Mouse (Mus musculus) hematopoietic multipotent progenitor cell, adult 10-12 weeks (in vitro differentiated cells): ENCODE measurements around the gene Olfr1000. TPM values are rescaled to one million over a fixed set of nuclear protein-coding genes. Genes with fewer than 3 reads are reported as not detected.

ENCODE experiments used
- polyA plus RNA-seq: library from polyadenylated mRNA; stranded (reverse); fragments of >175 nt; gene quantifications from 2 replicates; pipeline ENCODE4 v1.2.3, GENCODE M21; 2012; ENCODE audit warnings: low replicate concordance

Gene Olfr1000
- not detected in 2 replicates for polyA plus RNA-seq

DNA sequence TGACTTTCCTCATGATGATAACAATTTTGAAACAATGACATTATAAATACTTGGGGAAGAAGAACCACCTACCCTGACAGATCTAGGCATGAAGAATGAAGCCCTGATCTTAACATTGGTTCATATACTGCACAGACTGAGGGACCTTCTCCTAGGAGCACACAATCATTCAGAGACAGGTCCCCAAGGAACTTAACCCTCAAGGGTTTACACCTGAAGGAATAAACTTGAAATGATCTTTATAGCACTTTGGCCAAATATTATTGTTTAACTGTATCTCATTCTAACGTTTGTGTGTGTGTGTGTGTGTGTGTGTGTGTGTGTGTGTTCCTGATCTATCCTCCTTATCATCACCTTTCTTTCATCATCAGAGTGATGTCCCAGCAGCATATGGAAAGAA, at the start of gene Olfr1000:
Olfr1000 (minus strand) TSS at position 101 of the 400 bp plus-strand sequence.

DNA sequence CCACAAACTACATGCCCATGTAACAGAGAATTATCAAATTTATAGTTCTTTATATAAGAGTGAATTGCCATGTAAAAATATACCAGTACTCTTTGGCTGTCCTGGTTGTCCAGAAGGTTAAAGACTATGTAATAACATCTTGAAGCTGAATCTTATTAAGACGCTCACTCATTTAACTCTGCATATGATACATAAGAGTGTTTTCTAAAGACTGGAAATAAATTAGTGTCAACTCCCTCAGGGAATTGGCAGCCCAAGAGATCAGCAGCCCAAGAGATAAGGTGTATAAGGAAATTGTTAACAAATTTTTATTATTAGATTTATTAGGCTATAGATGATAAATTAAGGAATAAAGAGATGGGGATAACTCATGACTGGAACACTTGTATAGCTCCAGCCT, 38.9 kb upstream of the Olfr1000 start, which contains the start of gene Olfr1002:
Olfr1002 (minus strand) TSS at position 101 of the 400 bp plus-strand sequence.

DNA sequence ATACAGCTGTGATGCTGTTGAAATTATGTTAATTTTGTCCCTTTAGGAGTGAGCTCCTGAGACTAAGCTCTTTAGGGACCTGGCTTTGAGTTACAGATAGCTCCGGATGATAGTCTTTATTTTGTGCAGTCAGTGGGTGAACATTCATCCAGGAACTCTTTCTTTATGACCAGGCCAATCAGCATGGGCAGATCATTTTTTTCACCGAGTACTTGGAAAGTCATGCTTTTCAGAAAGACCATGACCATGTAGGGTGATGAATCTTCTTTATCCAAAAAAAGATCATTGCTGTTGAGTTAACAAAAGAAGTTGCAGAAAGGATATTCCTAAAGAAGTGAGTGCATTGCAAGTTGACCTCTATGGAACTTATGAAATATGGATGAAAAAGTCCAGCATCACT, 23.1 kb downstream of the Olfr1000 start, which contains the start of gene Olfr998:
Olfr998 (plus strand) TSS at position 301 of the 400 bp plus-strand sequence.

DNA sequence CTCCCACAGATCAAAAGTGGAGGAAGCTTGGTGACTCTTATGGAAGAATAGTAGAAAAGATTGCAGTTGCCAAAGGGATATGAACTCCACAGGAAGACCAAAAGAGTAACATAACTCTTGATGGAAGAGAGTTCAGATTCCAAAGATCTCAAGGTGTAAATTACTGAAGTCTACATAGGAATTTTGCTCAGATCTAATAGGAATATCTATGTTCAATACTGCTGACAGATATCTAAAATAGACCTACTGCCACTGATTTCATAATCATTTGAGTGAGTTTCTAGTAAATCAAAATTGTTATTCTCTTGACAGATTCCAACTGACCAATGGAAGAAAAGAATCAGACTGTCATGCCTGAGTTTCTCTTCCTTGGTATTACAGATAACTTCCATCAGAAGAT, 32.8 kb downstream of the Olfr1000 start, which contains the start of gene Olfr996:
Olfr996 (plus strand) TSS at position 301 of the 400 bp plus-strand sequence.

Other genes with a start within 250 kb of the Olfr1000 start
- gene Olfr988, start 248.7 kb downstream of the Olfr1000 start, polyA plus RNA-seq = not detected in 2 replicates
- not detected in 2 replicates for gene Olfr992, start 202.4 kb downstream of the Olfr1000 start, polyA plus RNA-seq
- gene Olfr993, start 197.0 kb downstream of the Olfr1000 start, polyA plus RNA-seq = not detected in 2 replicates
- not detected in 2 replicates for gene Olfr994, start 175.5 kb downstream of the Olfr1000 start, polyA plus RNA-seq
- gene Olfr995, start 168.3 kb downstream of the Olfr1000 start, polyA plus RNA-seq = not detected in 2 replicates
- gene 4833423E24Rik, start 92.9 kb downstream of the Olfr1000 start, polyA plus RNA-seq = not detected in 2 replicates
- gene Olfr996, start 32.7 kb downstream of the Olfr1000 start, polyA plus RNA-seq = not detected in 2 replicates
- gene Olfr998, start 23.0 kb downstream of the Olfr1000 start, polyA plus RNA-seq = not detected in 2 replicates
- gene Olfr1002, start 38.8 kb upstream of the Olfr1000 start, polyA plus RNA-seq = not detected in 2 replicates
- not detected in 2 replicates for gene Olfr154, start 52.6 kb upstream of the Olfr1000 start, polyA plus RNA-seq
- not detected in 2 replicates for gene Olfr1006, start 66.9 kb upstream of the Olfr1000 start, polyA plus RNA-seq
- gene Olfr1008, start 77.5 kb upstream of the Olfr1000 start, polyA plus RNA-seq = not detected in 2 replicates
- gene Olfr1009, start 103.5 kb upstream of the Olfr1000 start, polyA plus RNA-seq = not detected in 2 replicates
- not detected in 2 replicates for gene Olfr1012, start 150.9 kb upstream of the Olfr1000 start, polyA plus RNA-seq
- not detected in 2 replicates for gene Olfr1013, start 155.2 kb upstream of the Olfr1000 start, polyA plus RNA-seq
- gene Olfr1014, start 160.8 kb upstream of the Olfr1000 start, polyA plus RNA-seq = not detected in 2 replicates
- gene Olfr1015, start 170.1 kb upstream of the Olfr1000 start, polyA plus RNA-seq = not detected in 2 replicates
- gene Olfr1016, start 190.6 kb upstream of the Olfr1000 start, polyA plus RNA-seq = not detected in 2 replicates
- not detected in 2 replicates for gene Olfr1018, start 206.6 kb upstream of the Olfr1000 start, polyA plus RNA-seq
- gene Olfr1019, start 233.6 kb upstream of the Olfr1000 start, polyA plus RNA-seq = not detected in 2 replicates
- not detected in 2 replicates for gene Olfr1020, start 235.1 kb upstream of the Olfr1000 start, polyA plus RNA-seq